Mouse (Mus musculus) lung, postnatal 0 days (tissue): ENCODE results near the gene Arih2. TPM values are rescaled to one million over a fixed set of nuclear protein-coding genes. Genes with fewer than 3 reads are reported as not detected.

Experiments used
- ATAC-seq: fragments of 200-750 bp; cut with Nextera tagmentation; 2 replicates; pipeline ENCODE4 v1.8.0; 2017; ENCODE audit warnings: moderate library complexity
- DNase-seq: peaks from one replicate; pipeline ENCODE4 v3.0.0-alpha.2; 2016; ENCODE audit warnings: low spot score
- H3K27ac ChIP-seq: fragments of 300-500 bp; sonication (generic); 2 replicates; pipeline ENCODE4 v1.5.1; 2014; ENCODE audit warnings: antibody characterized with exemption, mild to moderate bottlenecking, low read length, mixed read lengths
- H3K27me3 ChIP-seq: fragments of 300-500 bp; sonication (generic); replicated peaks from 2 replicates; pipeline ENCODE4 v1.6.1; 2014; ENCODE audit warnings: low read length, mixed read lengths; ENCODE audit not compliant: insufficient read depth
- H3K36me3 ChIP-seq: fragments of 300-500 bp; sonication (generic); 2 replicates; pipeline ENCODE4 v1.6.1; 2014; ENCODE audit warnings: low read length, mixed read lengths; ENCODE audit not compliant: insufficient read depth
- H3K4me1 ChIP-seq: fragments of 300-500 bp; sonication (generic); 2 replicates; pipeline ENCODE4 v1.6.1; 2014; ENCODE audit warnings: antibody characterized with exemption, low read depth, low read length, mixed read lengths; ENCODE audit not compliant: insufficient read depth
- H3K4me2 ChIP-seq: fragments of 300-500 bp; sonication (generic); replicated peaks from 2 replicates; pipeline ENCODE4 v1.6.1; 2014; ENCODE audit warnings: low read depth, mild to moderate bottlenecking, low read length, moderate library complexity, mixed read lengths
- H3K4me3 ChIP-seq: fragments of 300-500 bp; sonication (generic); 2 replicates; pipeline ENCODE4 v1.5.1; 2014; ENCODE audit warnings: low read depth, low read length
- H3K9ac ChIP-seq: fragments of 300-500 bp; sonication (generic); replicated peaks from 2 replicates; pipeline ENCODE4 v1.6.1; 2014; ENCODE audit warnings: low read depth, mild to moderate bottlenecking
- H3K9me3 ChIP-seq: fragments of 300-500 bp; sonication (generic); 2 replicates; pipeline ENCODE4 v1.6.1; 2016; ENCODE audit warnings: low read length, mixed read lengths
- CTCF ChIP-seq: IDR thresholded peaks from 2 replicates; pipeline ENCODE4 v1.5.1; 2016; ENCODE audit warnings: antibody characterized with exemption, mild to moderate bottlenecking
- EP300 ChIP-seq: IDR thresholded peaks from 2 replicates; pipeline ENCODE4 v1.6.1; 2016; ENCODE audit warnings: antibody characterized with exemption, mild to moderate bottlenecking, control low read depth
- WGBS: fragments of 180-500 bp; shearing (Covaris S2); extraction: QIAGEN DNeasy Blood & Tissue Kit; methylation state at CpG from one replicate; pipeline ENCODE4 v1.1.7; 2014; 5-methylcytosine and 5-hydroxymethylcytosine counted together
- polyA plus RNA-seq: library from polyadenylated mRNA; unstranded; fragments of >200 nt; fragmentation: Nextera tagmentation; extraction: Ambion mirVana; gene quantifications from 2 replicates; pipeline ENCODE4 v1.2.1, GENCODE M21; 2015

The Arih2 gene
- polyA plus RNA-seq, 1 experiment from 2014 or later, result 31.1 TPM

GRCm38 (mm10) chr9:108573774-108574690 is 75.2 kb downstream of the Arih2 start:
- no peak overlapping the region for H3K4me2 ChIP-seq
- H3K27me3 ChIP-seq, result no peaks in the 10 kb centered on the region
- TF ChIP-seq EP300 (no peak), CTCF (peak; percentile 74)
- no peak overlapping the region for H3K27ac ChIP-seq
- no peak for ATAC-seq
- H3K4me1 ChIP-seq, result peaks cover 6% of the 10 kb centered on the region; the same call in 1 of the 2 replicates
- no peak overlapping the region for H3K9ac ChIP-seq
- H3K36me3 ChIP-seq, result peaks cover 11% of the 10 kb centered on the region
- H3K4me3 ChIP-seq, result no peak overlapping the region
- WGBS, result 57% methylated on average over 26 of the region's 26 CpGs
- DNase-seq, result peak; percentile 66
- H3K9me3 ChIP-seq, result no peaks in the 10 kb centered on the region

- H3K4me3 ChIP-seq, result no peak overlapping the region
- no peak overlapping the region for H3K27ac ChIP-seq
- no peaks in the 10 kb centered on the region for H3K9me3 ChIP-seq
- WGBS, result 73% methylated on average over 10 of the region's 10 CpGs
- H3K36me3 ChIP-seq, result peaks cover 11% of the 10 kb centered on the region
- H3K9ac ChIP-seq, result no peak overlapping the region
- ATAC-seq, result no peak
- peaks cover 7% of the 10 kb centered on the region; the same call in 1 of the 2 replicates for H3K4me1 ChIP-seq
- H3K4me2 ChIP-seq, result no peak overlapping the region
- TF ChIP-seq CTCF (no peak), EP300 (no peak)
- no peaks in the 10 kb centered on the region for H3K27me3 ChIP-seq
- no peak for DNase-seq
Observed at GRCm38 (mm10) chr9:108572321-108572720, 76.9 kb downstream of the Arih2 start.

- no peak for DNase-seq
- WGBS, result 91% methylated on average over 16 of the region's 16 CpGs
- H3K9ac ChIP-seq, result no peak overlapping the region
- H3K9me3 ChIP-seq, result no peaks in the 10 kb centered on the region
- peaks cover 7% of the 10 kb centered on the region; the same call in 1 of the 2 replicates for H3K4me1 ChIP-seq
- H3K36me3 ChIP-seq, result peaks cover 11% of the 10 kb centered on the region
- no peak for ATAC-seq
- H3K27ac ChIP-seq, result no peak overlapping the region
- TF ChIP-seq EP300 (no peak), CTCF (no peak)
- H3K4me2 ChIP-seq, result no peak overlapping the region
- no peak overlapping the region for H3K4me3 ChIP-seq
- no peaks in the 10 kb centered on the region for H3K27me3 ChIP-seq
Observed at GRCm38 (mm10) chr9:108571401-108571973, 77.7 kb downstream of the Arih2 start.

- Histone ChIP-seq H3K9ac (peak overlapping the region; percentile 50), H3K4me1 (peaks cover 13% of the 10 kb centered on the region; the same call in 1 of the 2 replicates), H3K4me3 (peak overlapping the region; percentile 66), H3K36me3 (peaks cover 11% of the 10 kb centered on the region), H3K27ac (peak overlapping the region; percentile 34; the same call in 1 of the 2 replicates), H3K9me3 (no peaks in the 10 kb centered on the region), H3K27me3 (no peaks in the 10 kb centered on the region), H3K4me2 (peak overlapping the region; percentile 97)
- ATAC-seq, result no peak
- 1% methylated on average over 40 of the region's 40 CpGs for WGBS
- TF ChIP-seq CTCF (peak; percentile 84), EP300 (no peak)
- peak; percentile 81 for DNase-seq
Observed at GRCm38 (mm10) chr9:108570207-108570896, 78.8 kb downstream of the Arih2 start.

GRCm38 (mm10) chr9:108569381-108570206 is 79.6 kb downstream of the Arih2 start, which contains the start of gene Dalrd3:
Gene Dalrd3 (plus strand): TSS chr9:108569886.
- 6% methylated on average over 42 of the region's 42 CpGs for WGBS
- H3K4me1 ChIP-seq, result peaks cover 13% of the 10 kb centered on the region; the same call in 1 of the 2 replicates

More at GRCm38 (mm10) chr9:108569381-108570206, 79.6 kb downstream of the Arih2 start, which contains the start of gene Dalrd3:
- peak within 1 kb of the TSS; percentile 50 for H3K9ac ChIP-seq
- no peaks in the 10 kb centered on the region for H3K9me3 ChIP-seq
- peaks cover 11% of the 10 kb centered on the region for H3K36me3 ChIP-seq
- no peaks in the 10 kb centered on the region for H3K27me3 ChIP-seq
- H3K4me2 ChIP-seq, result peak within 1 kb of the TSS; percentile 97
- H3K27ac ChIP-seq, result peak within 1 kb of the TSS; percentile 34; the same call in 1 of the 2 replicates
- DNase-seq (peak; percentile 97), ATAC-seq (peak; percentile 58)
- TF ChIP-seq EP300, result peak; percentile 17; the same call in 1 of the 2 replicates
- no peak for TF ChIP-seq CTCF
- H3K4me3 ChIP-seq, result peak within 1 kb of the TSS; percentile 66
